Mouse (Mus musculus): ENCODE data around the gene Pdcd4. TPM values are rescaled to one million over a fixed set of nuclear protein-coding genes. Genes with fewer than 3 reads are reported as not detected.

The Pdcd4 gene
- polyA plus RNA-seq, 1 experiment from 2014 or later = 115 TPM

DNA sequence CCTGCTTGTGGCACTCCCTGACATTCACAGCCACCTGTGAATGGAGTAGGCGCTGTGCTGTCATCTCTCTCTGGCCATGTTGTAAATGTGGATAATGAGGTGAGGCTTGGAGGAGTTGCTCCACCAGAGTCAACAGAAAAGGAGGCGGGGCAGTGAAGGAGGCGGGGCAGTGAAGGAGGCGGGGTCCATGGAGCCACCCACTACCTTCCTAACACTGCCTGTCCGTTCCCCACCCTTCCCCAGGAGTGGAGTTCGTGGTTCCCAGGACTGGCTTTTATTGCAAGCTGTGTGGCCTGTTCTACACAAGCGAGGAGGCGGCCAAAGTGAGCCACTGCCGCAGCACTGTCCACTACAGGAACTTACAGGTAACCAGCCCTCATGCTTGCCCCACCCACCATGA lies 32.9 kb upstream of the Pdcd4 start:
- Histone ChIP-seq H3K9ac (no peak overlapping the region), H3K27me3 (0 out of 2 replicates have a peak, but pooled peaks cover 2% of the 10 kb centered on the region), H3K4me3 (no peak overlapping the region), H3K4me2 (no peak overlapping the region), H3K4me1 (peaks cover 53% of the 10 kb centered on the region), H3K27ac (no peak overlapping the region), H3K36me3 (ENCODE audit: poor library complexity, severe bottlenecking) (peaks cover 4% of the 10 kb centered on the region; the same call in 1 of the 2 replicates), H3K9me3 (replicated peaks) (no peaks in the 10 kb centered on the region)
- ATAC-seq = no peak; the same call in 1 of the 2 replicates
- WGBS = 30% methylated on average over 9 of the region's 9 CpGs

GRCm38 (mm10) chr19:53859593-53859992 lies 32.4 kb upstream of the Pdcd4 start:
- H3K36me3 ChIP-seq (ENCODE audit: poor library complexity, severe bottlenecking) = peaks cover 9% of the 10 kb centered on the region; the same call in 1 of the 2 replicates
- no peak overlapping the region for H3K4me3 ChIP-seq
- H3K9ac ChIP-seq = no peak overlapping the region
- no peak overlapping the region for H3K27ac ChIP-seq
- H3K4me2 ChIP-seq = no peak overlapping the region
- WGBS = 55% methylated on average over 7 of the region's 7 CpGs
- peaks cover 49% of the 10 kb centered on the region for H3K4me1 ChIP-seq
- H3K27me3 ChIP-seq = 0 out of 2 replicates have a peak, but pooled peaks cover 2% of the 10 kb centered on the region
- no peaks in the 10 kb centered on the region for H3K9me3 ChIP-seq (replicated peaks)
- ATAC-seq = no peak

DNA sequence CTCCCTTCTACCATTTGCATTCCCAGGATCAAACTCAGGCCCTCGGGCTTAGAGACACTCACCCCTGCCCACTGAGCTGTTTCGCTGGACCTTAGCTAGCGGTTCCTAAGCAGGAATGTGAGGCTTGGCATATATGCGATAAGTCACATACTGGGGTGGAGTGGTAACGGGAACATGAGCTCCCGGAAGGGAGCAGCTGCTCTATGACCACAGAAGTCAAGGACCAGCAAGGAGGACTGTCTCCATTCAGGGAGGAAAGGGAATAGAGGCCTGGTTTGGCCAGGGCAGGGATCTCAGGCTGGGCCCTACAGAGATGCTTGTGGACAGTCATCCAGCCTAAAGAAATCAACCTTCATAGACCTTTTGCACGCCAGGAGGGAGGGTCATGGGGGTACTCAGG lies 30.7 kb upstream of the Pdcd4 start:
- Histone ChIP-seq H3K36me3 (ENCODE audit: poor library complexity, severe bottlenecking) (peaks cover 11% of the 10 kb centered on the region; the same call in 1 of the 2 replicates), H3K9me3 (replicated peaks) (no peaks in the 10 kb centered on the region), H3K4me1 (peaks cover 31% of the 10 kb centered on the region), H3K4me2 (no peak overlapping the region), H3K4me3 (no peak overlapping the region), H3K9ac (no peak overlapping the region), H3K27me3 (0 out of 2 replicates have a peak, but pooled peaks cover 2% of the 10 kb centered on the region), H3K27ac (no peak overlapping the region)
- 84% methylated on average over 7 of the region's 7 CpGs for WGBS
- ATAC-seq = no peak

DNA sequence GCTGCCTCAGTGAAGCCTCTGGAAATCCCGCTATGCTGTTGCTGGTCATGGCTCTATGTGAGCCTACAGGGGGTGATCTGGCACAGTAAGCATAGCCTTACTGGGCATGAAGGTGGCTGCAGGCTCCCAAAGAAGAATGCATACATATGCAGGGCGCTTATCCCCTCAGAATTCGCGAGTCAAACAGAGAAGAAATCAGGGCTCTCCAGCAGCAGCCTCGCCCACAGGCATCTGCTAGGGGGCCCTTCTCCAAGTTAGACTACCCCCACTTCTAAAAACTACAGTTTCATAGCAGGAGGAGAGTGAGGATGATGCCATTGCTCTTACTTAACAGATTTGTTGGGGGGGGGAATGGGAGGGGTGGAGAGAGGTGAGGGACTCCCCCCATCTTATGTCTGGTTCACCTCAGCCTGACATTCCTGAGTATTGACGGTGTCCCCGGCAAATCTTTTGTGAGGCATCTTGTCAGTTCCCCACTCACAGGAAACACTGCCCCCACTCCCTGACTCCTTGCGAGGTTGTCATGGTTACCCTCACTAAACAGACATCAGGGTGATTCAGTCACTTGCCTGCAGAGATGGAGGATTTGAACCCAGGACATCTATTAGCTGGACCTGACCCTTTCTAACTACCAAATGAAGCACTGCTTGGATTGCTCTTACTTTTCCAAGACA lies 29.3 kb upstream of the Pdcd4 start:
- H3K4me1 ChIP-seq = peaks cover 17% of the 10 kb centered on the region

DNA sequence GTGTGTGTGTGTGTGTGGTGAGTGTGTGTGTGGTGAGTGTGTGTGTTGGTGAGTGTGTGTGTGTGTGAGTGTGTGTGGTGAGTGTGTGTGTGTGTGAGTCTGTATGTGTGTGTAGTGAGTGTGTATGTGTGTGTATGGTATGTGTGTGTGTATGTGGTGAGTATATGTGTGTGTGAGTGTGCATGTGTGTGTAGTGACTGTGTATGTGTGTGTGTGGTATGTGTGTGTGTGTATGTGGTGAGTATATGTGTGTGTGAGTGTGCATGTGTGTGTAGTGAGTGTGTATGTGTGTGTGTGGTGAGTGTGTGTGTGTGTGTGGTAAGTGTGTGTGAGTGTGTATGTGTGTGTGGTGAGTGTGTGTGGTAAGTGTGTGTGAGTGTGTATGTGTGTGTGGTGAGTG lies 24.8 kb upstream of the Pdcd4 start:
- no peak overlapping the region for H3K27ac ChIP-seq
- no peak overlapping the region for H3K4me3 ChIP-seq
- no peak overlapping the region for H3K4me2 ChIP-seq
- H3K27me3 ChIP-seq = no peaks in the 10 kb centered on the region
- H3K4me1 ChIP-seq = no peaks in the 10 kb centered on the region
- H3K9me3 ChIP-seq (replicated peaks) = no peaks in the 10 kb centered on the region
- H3K9ac ChIP-seq = no peak overlapping the region
- no peak for ATAC-seq
- H3K36me3 ChIP-seq (ENCODE audit: poor library complexity, severe bottlenecking) = peaks cover 11% of the 10 kb centered on the region; the same call in 1 of the 2 replicates

More for the DNA sequence above, 29.3 kb upstream of the Pdcd4 start:
- 68% methylated on average over 8 of the region's 8 CpGs for WGBS
- H3K4me2 ChIP-seq = no peak overlapping the region
- no peak for ATAC-seq
- no peak overlapping the region for H3K4me3 ChIP-seq
- H3K9me3 ChIP-seq (replicated peaks) = no peaks in the 10 kb centered on the region
- 0 out of 2 replicates have a peak, but pooled peaks cover 2% of the 10 kb centered on the region for H3K27me3 ChIP-seq
- peaks cover 11% of the 10 kb centered on the region; the same call in 1 of the 2 replicates for H3K36me3 ChIP-seq (ENCODE audit: poor library complexity, severe bottlenecking)
- H3K9ac ChIP-seq = no peak overlapping the region
- H3K27ac ChIP-seq = no peak overlapping the region

- WGBS = 90% methylated on average over 6 of the region's 6 CpGs
- H3K9me3 ChIP-seq (replicated peaks) = no peaks in the 10 kb centered on the region
- H3K9ac ChIP-seq = no peak overlapping the region
- no peaks in the 10 kb centered on the region for H3K4me1 ChIP-seq
- no peak for ATAC-seq
- H3K27ac ChIP-seq = no peak overlapping the region
- no peak overlapping the region for H3K4me2 ChIP-seq
- peaks cover 11% of the 10 kb centered on the region; the same call in 1 of the 2 replicates for H3K36me3 ChIP-seq (ENCODE audit: poor library complexity, severe bottlenecking)
- no peaks in the 10 kb centered on the region for H3K27me3 ChIP-seq
- H3K4me3 ChIP-seq = no peak overlapping the region
Observed at GRCm38 (mm10) chr19:53868125-53868524, 23.9 kb upstream of the Pdcd4 start.

DNA sequence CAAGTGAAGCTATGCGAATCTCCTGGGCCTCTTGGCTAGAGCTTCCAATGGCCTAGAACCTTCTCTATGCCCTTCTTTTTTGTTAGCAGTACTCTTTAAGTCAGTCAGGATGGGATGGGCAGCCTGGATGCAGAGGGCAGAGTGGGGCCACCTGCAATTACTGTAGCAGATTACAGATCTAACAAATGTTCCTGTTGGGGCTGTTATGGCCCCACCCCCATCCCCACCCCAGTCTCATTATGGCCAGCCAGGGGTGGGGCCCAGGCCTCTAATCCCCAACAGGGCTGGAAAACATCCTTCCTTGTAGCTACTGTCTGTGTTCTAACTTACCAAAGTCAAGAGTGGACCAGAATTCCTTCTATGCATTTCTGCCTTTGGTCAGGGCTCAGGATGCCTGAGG lies 23.2 kb upstream of the Pdcd4 start:
- no peak for ATAC-seq
- H3K4me2 ChIP-seq = no peak overlapping the region

DNA sequence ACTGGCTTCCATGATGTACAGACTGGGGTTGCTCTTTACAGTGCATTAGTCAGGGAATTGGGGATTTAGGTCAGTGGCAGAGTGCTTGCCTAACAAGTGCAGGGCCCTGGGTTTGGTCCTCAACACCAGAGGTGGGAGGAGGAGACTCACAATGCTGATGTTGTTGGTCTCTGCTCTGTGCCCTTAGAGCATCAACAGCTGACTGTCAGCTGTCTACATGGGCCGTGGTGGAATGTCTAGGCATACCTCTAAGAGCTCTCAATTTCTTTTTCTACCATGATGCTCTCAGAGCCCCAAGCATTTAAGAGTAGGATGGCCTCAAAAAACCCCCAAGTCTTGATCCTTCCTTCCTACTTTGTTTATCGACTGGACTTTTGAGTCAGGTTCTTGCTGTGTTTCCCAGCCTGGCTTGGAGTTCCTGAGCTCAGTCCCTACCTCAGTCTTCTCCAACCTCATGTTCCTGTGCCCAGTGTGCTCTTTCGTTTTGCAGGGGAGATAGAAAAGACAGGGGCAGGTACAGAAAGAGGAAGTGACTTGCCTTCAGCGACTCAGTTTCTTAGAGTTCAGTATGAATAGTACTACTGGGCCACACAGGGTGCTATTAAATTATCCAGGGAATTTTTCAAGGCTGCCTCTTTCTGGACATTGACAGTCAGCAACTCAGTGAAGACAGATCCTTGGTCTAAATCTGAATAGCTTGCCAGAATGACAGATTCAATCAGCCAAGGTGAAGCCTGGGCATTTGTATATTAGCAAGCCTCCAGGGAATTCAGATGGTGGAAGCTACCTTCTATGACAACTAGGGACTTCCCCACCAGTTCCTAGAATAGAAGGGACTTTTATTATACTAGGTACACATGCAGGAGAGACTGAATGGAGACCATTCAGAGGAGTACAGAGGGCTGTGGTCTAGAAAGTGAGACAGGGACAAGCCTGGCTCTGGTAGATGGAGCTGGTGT lies 22.3 kb upstream of the Pdcd4 start:
- Histone ChIP-seq H3K9ac (no peak overlapping the region), H3K27ac (no peak overlapping the region), H3K36me3 (ENCODE audit: poor library complexity, severe bottlenecking) (0 out of 2 replicates have a peak, but pooled peaks cover 1% of the 10 kb centered on the region), H3K9me3 (replicated peaks) (no peaks in the 10 kb centered on the region), H3K4me3 (no peak overlapping the region), H3K4me1 (no peaks in the 10 kb centered on the region), H3K27me3 (no peaks in the 10 kb centered on the region), H3K4me2 (no peak overlapping the region)
- no peak for ATAC-seq
- WGBS = 79% methylated on average over 4 of the region's 4 CpGs

More for the DNA sequence above, 23.2 kb upstream of the Pdcd4 start:
- peaks cover 11% of the 10 kb centered on the region; the same call in 1 of the 2 replicates for H3K36me3 ChIP-seq (ENCODE audit: poor library complexity, severe bottlenecking)
- no peak overlapping the region for H3K9ac ChIP-seq
- no peaks in the 10 kb centered on the region for H3K27me3 ChIP-seq
- no peak overlapping the region for H3K4me3 ChIP-seq
- no peaks in the 10 kb centered on the region for H3K4me1 ChIP-seq
- H3K9me3 ChIP-seq (replicated peaks) = no peaks in the 10 kb centered on the region
- WGBS = 100% methylated on average over 1 of the region's 1 CpGs
- H3K27ac ChIP-seq = no peak overlapping the region

DNA sequence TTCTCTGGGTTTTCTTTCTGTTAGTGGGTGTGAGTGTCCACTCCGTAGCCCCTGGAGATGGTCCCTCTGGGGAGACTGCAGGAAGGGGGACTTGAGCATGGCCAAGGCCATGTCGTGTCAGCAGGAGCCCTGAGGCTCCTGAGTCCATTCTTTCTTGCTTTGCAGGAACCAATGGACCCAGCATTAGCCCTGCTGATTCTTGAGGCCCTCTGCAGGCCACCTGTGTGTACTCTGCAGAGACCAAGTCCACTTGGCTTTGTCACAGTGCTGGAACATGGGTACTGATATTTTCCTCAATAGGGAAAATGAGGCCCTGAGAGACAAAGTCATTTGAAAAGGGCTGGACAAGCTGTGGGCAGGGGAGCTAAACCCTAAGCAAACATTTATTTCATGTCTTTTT lies 21.5 kb upstream of the Pdcd4 start:
- Histone ChIP-seq H3K4me3 (no peak overlapping the region), H3K27me3 (no peaks in the 10 kb centered on the region), H3K4me1 (no peaks in the 10 kb centered on the region), H3K9ac (no peak overlapping the region), H3K27ac (no peak overlapping the region), H3K36me3 (ENCODE audit: poor library complexity, severe bottlenecking) (no peaks in the 10 kb centered on the region), H3K4me2 (no peak overlapping the region), H3K9me3 (replicated peaks) (no peaks in the 10 kb centered on the region)
- WGBS = 61% methylated on average over 2 of the region's 2 CpGs
- ATAC-seq = no peak

GRCm38 (mm10) chr19:53871502-53871901 lies 20.5 kb upstream of the Pdcd4 start:
- no peak for ATAC-seq
- Histone ChIP-seq H3K36me3 (ENCODE audit: poor library complexity, severe bottlenecking) (no peaks in the 10 kb centered on the region), H3K27ac (no peak overlapping the region), H3K9ac (no peak overlapping the region), H3K9me3 (replicated peaks) (no peaks in the 10 kb centered on the region), H3K27me3 (no peaks in the 10 kb centered on the region), H3K4me1 (no peaks in the 10 kb centered on the region), H3K4me2 (no peak overlapping the region), H3K4me3 (no peak overlapping the region)
- 89% methylated on average over 6 of the region's 6 CpGs for WGBS

- Histone ChIP-seq H3K9me3 (replicated peaks) (no peaks in the 10 kb centered on the region), H3K4me2 (no peak overlapping the region), H3K36me3 (ENCODE audit: poor library complexity, severe bottlenecking) (no peaks in the 10 kb centered on the region), H3K4me3 (no peak overlapping the region), H3K27me3 (no peaks in the 10 kb centered on the region), H3K27ac (no peak overlapping the region), H3K9ac (no peak overlapping the region), H3K4me1 (no peaks in the 10 kb centered on the region)
- ATAC-seq = no peak
- 90% methylated on average over 6 of the region's 6 CpGs for WGBS
Observed at GRCm38 (mm10) chr19:53872994-53873713, 18.9 kb upstream of the Pdcd4 start.
